ENCODE assay signal across 8 mouse cellular contexts in genomic region chr15:103087204-103087603, GRCm38 (mm10).
DNase-seq lines count a peak whose midpoint lies in the region; ATAC-seq and TF ChIP-seq lines count a peak whose summit lies in the region.

No protein-coding gene starts in this region.

- DNase-seq in midbrain, embryonic 11.5 days (ENCODE audit: low spot score, missing footprints), result no peak
- peak; percentile 47 to 78 for DNase-seq in adrenal gland, postnatal 36 days
- peak; percentile 64 for DNase-seq in heart, postnatal 0 days (ENCODE audit: low spot score)
- peak; percentile 14 for DNase-seq in testis, postnatal 14 days (ENCODE audit: low spot score)
- no peak for DNase-seq in layer of hippocampus, postnatal 25 days (ENCODE audit: extremely low spot score in 1 of 2, low spot score in 1 of 2)
- no peak for DNase-seq in natural killer cell, adult 2 months (ENCODE audit: low spot score in 2 of 2)

- H3K4me1 ChIP-seq in midbrain, embryonic 13.5 days (replicated peaks), result peaks cover 20% of the 10 kb centered on the region
- H3K4me1 ChIP-seq in midbrain, embryonic 11.5 days (ENCODE audit: control insufficient read depth, insufficient read depth, low read length), result peaks cover 7% of the 10 kb centered on the region
- peaks cover 18% of the 10 kb centered on the region for H3K4me1 ChIP-seq in heart, postnatal 0 days (ENCODE audit: control insufficient read depth, insufficient read depth)
- H3K4me1 ChIP-seq in limb, embryonic 15.5 days, result peaks cover 45% of the 10 kb centered on the region

- no peak overlapping the region for H3K4me2 ChIP-seq in midbrain, embryonic 13.5 days (replicated peaks)
- no peak overlapping the region for H3K4me2 ChIP-seq in midbrain, embryonic 11.5 days
- H3K4me2 ChIP-seq in heart, postnatal 0 days (ENCODE audit: low read depth, low read length), result no peak overlapping the region
- no peak overlapping the region for H3K4me2 ChIP-seq in limb, embryonic 15.5 days

- no peak overlapping the region for H3K9ac ChIP-seq in midbrain, embryonic 13.5 days (replicated peaks)
- H3K9ac ChIP-seq in midbrain, embryonic 11.5 days (ENCODE audit: low read length), result no peak overlapping the region
- no peak overlapping the region for H3K9ac ChIP-seq in heart, postnatal 0 days (replicated peaks; ENCODE audit: low read depth, low read length)
- H3K9ac ChIP-seq in limb, embryonic 15.5 days, result no peak overlapping the region

- no peaks in the 10 kb centered on the region for H3K36me3 ChIP-seq in midbrain, embryonic 13.5 days
- H3K36me3 ChIP-seq in midbrain, embryonic 11.5 days (ENCODE audit: control insufficient read depth, insufficient read depth, low read length), result no peaks in the 10 kb centered on the region
- H3K36me3 ChIP-seq in heart, postnatal 0 days (replicated peaks; ENCODE audit: control insufficient read depth, insufficient read depth, low read length), result no peaks in the 10 kb centered on the region
- H3K36me3 ChIP-seq in limb, embryonic 15.5 days, result no peaks in the 10 kb centered on the region

- no peak overlapping the region for H3K4me3 ChIP-seq in midbrain, embryonic 13.5 days (replicated peaks)
- H3K4me3 ChIP-seq in midbrain, embryonic 11.5 days (ENCODE audit: low read depth, low read length), result no peak overlapping the region
- H3K4me3 ChIP-seq in heart, postnatal 0 days (ENCODE audit: low read depth, low read length), result no peak overlapping the region
- H3K4me3 ChIP-seq in limb, embryonic 15.5 days, result no peak overlapping the region

- peaks cover 95% of the 10 kb centered on the region for H3K27me3 ChIP-seq in midbrain, embryonic 13.5 days
- peaks cover 77% of the 10 kb centered on the region for H3K27me3 ChIP-seq in midbrain, embryonic 11.5 days (ENCODE audit: control insufficient read depth, insufficient read depth, low read length)
- H3K27me3 ChIP-seq in heart, postnatal 0 days (ENCODE audit: control insufficient read depth, insufficient read depth, low read length), result peaks cover 94% of the 10 kb centered on the region
- H3K27me3 ChIP-seq in limb, embryonic 15.5 days, result peaks cover 67% of the 10 kb centered on the region

- 19% methylated on average over 4 of the region's 4 CpGs for WGBS in midbrain, embryonic 13.5 days
- 26% methylated on average over 4 of the region's 4 CpGs for whole genome bisulfite sequencing in midbrain, embryonic 11.5 days
- 12% methylated on average over 4 of the region's 4 CpGs for WGBS in heart, postnatal 0 days
- 16% methylated on average over 4 of the region's 4 CpGs for WGBS in limb, embryonic 15.5 days

- TF ChIP-seq EP300 in heart, postnatal 0 days (IDR thresholded peaks at IDR 0.05; ENCODE audit: low read depth), result no peak

- no peak for TF ChIP-seq CTCF in heart, postnatal 0 days (IDR thresholded peaks at IDR 0.05; ENCODE audit: low read depth)

- H3K27ac ChIP-seq in midbrain, embryonic 13.5 days, result no peak overlapping the region
- no peak overlapping the region for H3K27ac ChIP-seq in midbrain, embryonic 11.5 days (ENCODE audit: low read depth, low read length)
- H3K27ac ChIP-seq in heart, postnatal 0 days (ENCODE audit: low read depth), result no peak overlapping the region
- H3K27ac ChIP-seq in limb, embryonic 15.5 days, result peak overlapping the region; percentile 43; the same call in 1 of the 2 replicates

- H3K9me3 ChIP-seq in midbrain, embryonic 13.5 days, result no peaks in the 10 kb centered on the region
- H3K9me3 ChIP-seq in midbrain, embryonic 11.5 days (ENCODE audit: control insufficient read depth, low read length), result no peaks in the 10 kb centered on the region
- no peaks in the 10 kb centered on the region for H3K9me3 ChIP-seq in heart, postnatal 0 days (replicated peaks; ENCODE audit: control insufficient read depth, low read length)
- H3K9me3 ChIP-seq in limb, embryonic 15.5 days, result no peaks in the 10 kb centered on the region

- ATAC-seq in midbrain, embryonic 13.5 days, result peak; percentile 75
- no peak for ATAC-seq in midbrain, embryonic 11.5 days (ENCODE audit: low FRiP score)
- peak; percentile 75 for ATAC-seq in heart, postnatal 0 days (ENCODE audit: insufficient read depth, low read depth)
- ATAC-seq in limb, embryonic 15.5 days (ENCODE audit: insufficient number of reproducible peaks, low FRiP score, low TSS enrichment, low read depth), result no peak

Comparison
In these comparisons a context has a peak if more than half of its experiments do, and no peak if none do; other contexts are left out.
1. ATAC-seq: peak in midbrain, embryonic 13.5 days (single experiment) and heart, postnatal 0 days (single experiment); none in midbrain, embryonic 11.5 days (single experiment) and limb, embryonic 15.5 days (single experiment).
2. DNase-seq: peak in adrenal gland, postnatal 36 days (2 of 2), heart, postnatal 0 days (single experiment) and testis, postnatal 14 days (single experiment); none in midbrain, embryonic 11.5 days (single experiment), layer of hippocampus, postnatal 25 days (0 of 2) and natural killer cell, adult 2 months (0 of 2).